Mouse (Mus musculus): ENCODE results near the gene Dnal1. TPM values are rescaled to one million over a fixed set of nuclear protein-coding genes. Genes with fewer than 3 reads are reported as not detected.

The Dnal1 gene
- polyA plus RNA-seq, 1 experiment from 2014 or later: 6.7 TPM

DNA sequence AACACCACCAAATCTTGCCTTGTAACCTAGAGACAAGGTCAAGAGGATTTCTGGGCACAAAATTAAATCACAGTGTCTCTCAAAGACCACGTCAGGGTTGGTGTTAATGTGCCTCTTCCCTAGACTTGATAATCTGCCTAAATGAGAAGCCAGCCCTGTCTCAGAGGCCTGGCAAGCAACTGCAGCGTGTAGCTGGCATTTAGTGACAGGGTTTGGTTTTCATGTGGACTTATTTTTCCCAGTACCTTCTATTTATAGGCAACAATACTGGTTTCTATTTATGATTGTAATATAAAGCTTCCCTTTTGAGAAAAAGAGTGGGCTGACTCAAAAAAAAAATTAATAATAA is 41.3 kb downstream of the Dnal1 start:
- WGBS: 88% methylated on average over 2 of the region's 2 CpGs
- Histone ChIP-seq H3K27ac (replicated peaks) (no peak overlapping the region), H3K4me1 (no peaks in the 10 kb centered on the region), H3K36me3 (replicated peaks) (peaks cover 98% of the 10 kb centered on the region), H3K4me3 (no peak overlapping the region), H3K9me3 (no peaks in the 10 kb centered on the region), H3K27me3 (replicated peaks; ENCODE audit: low read depth, poor library complexity, severe bottlenecking) (no peaks in the 10 kb centered on the region)
- DNase-seq (ENCODE audit: low spot score): no peak

DNA sequence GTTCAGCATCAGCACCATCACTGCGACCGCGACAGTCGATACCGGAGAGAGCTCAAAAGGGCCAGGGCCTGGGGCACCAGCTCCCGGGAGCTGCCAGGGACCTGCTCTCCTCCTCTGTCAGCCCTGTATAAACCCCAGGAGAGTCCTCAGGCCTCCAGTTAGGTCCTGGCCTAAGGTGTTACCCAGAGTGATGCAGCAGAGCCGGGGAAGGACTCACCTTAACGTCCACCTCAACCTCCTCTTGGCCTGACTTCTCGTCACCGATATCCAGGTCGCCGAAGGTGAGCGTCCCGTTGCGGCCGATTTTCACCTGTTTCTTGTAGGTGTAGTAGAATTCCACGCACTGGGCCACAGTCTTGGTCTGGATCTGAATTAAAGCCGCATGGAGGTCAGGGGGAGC is 42.0 kb downstream of the Dnal1 start:
- no peaks in the 10 kb centered on the region for H3K9me3 ChIP-seq
- H3K27me3 ChIP-seq (replicated peaks; ENCODE audit: low read depth, poor library complexity, severe bottlenecking): no peaks in the 10 kb centered on the region
- peaks cover 98% of the 10 kb centered on the region for H3K36me3 ChIP-seq (replicated peaks)
- no peak overlapping the region for H3K4me3 ChIP-seq
- WGBS: 91% methylated on average over 18 of the region's 18 CpGs
- H3K4me1 ChIP-seq: no peaks in the 10 kb centered on the region
- no peak overlapping the region for H3K27ac ChIP-seq (replicated peaks)
- no peak for DNase-seq (ENCODE audit: low spot score)

DNA sequence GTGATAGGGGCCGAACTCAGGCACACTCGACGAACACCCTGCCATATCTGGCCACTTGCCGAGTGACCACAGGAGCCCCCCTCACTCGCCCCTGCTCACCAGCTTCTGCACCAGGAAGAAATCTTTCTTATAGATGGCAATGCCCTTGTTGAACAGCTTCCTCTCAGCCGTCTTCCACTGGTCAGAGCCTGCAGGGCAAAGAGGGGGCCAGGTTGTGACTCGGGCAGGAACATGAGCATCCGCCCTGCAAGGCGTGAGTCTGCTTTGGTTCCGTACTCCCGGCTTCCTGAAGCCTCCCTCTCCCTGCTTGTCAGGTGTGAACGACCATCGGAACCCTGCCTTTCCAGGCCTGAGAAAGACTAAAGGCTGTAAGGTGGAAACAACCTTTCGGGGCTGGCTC is 44.0 kb downstream of the Dnal1 start:
- H3K4me3 ChIP-seq: no peak overlapping the region
- no peaks in the 10 kb centered on the region for H3K27me3 ChIP-seq (replicated peaks; ENCODE audit: low read depth, poor library complexity, severe bottlenecking)
- no peak for DNase-seq (ENCODE audit: low spot score)
- H3K36me3 ChIP-seq (replicated peaks): peaks cover 97% of the 10 kb centered on the region
- no peaks in the 10 kb centered on the region for H3K9me3 ChIP-seq
- no peak overlapping the region for H3K27ac ChIP-seq (replicated peaks)
- whole genome bisulfite sequencing: 92% methylated on average over 14 of the region's 14 CpGs
- peaks cover 3% of the 10 kb centered on the region; the same call in 1 of the 2 replicates for H3K4me1 ChIP-seq

DNA sequence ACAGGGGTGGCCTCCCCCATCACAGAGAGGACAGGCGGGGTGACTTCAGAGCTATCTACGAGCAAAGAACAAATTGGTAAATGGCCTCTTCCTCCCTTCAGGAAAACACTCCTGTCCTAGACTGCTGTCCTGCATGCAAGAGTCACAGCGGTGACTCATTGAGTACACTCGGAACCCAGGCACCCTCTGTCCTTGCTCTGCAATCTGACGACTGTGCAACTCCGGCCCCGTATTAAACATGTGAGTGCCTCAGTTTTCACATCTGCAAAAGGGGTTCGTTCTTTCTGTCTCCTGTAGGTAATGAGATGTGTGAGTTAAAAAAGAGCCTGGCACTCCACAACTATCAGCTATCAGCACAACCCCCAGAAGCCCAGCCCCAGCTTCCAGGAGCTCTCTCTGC is 46.3 kb downstream of the Dnal1 start:
- Histone ChIP-seq H3K4me1 (peaks cover 8% of the 10 kb centered on the region), H3K27me3 (replicated peaks; ENCODE audit: low read depth, poor library complexity, severe bottlenecking) (no peaks in the 10 kb centered on the region), H3K27ac (replicated peaks) (no peak overlapping the region), H3K36me3 (replicated peaks) (peaks cover 96% of the 10 kb centered on the region), H3K4me3 (no peak overlapping the region), H3K9me3 (no peaks in the 10 kb centered on the region)
- DNase-seq (ENCODE audit: low spot score): no peak
- WGBS: 97% methylated on average over 8 of the region's 8 CpGs

DNA sequence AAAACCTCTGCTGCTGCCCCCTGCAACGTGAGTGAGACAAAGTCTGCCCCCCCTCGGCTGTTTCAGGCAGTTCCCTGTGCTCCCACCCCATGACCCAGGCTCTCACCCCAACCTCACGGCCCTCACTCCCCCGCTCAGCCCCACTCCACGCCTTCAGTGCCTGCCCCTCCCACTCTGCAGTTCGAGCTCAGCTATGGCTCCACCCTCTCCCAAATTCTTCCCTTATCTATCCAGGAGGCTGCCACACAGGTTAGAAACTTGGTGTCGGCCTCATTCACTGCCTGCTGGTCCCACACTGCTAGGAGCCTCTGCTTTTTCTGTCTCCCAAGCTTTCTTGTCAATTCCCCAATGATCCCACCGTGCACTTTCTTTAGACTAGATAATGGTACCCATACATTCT is 47.0 kb downstream of the Dnal1 start:
- WGBS: 81% methylated on average over 8 of the region's 8 CpGs
- no peak for DNase-seq (ENCODE audit: low spot score)
- H3K27me3 ChIP-seq (replicated peaks; ENCODE audit: low read depth, poor library complexity, severe bottlenecking): no peaks in the 10 kb centered on the region
- H3K27ac ChIP-seq (replicated peaks): no peak overlapping the region
- H3K36me3 ChIP-seq (replicated peaks): peaks cover 90% of the 10 kb centered on the region
- H3K9me3 ChIP-seq: no peaks in the 10 kb centered on the region
- peaks cover 15% of the 10 kb centered on the region for H3K4me1 ChIP-seq
- H3K4me3 ChIP-seq: no peak overlapping the region

DNA sequence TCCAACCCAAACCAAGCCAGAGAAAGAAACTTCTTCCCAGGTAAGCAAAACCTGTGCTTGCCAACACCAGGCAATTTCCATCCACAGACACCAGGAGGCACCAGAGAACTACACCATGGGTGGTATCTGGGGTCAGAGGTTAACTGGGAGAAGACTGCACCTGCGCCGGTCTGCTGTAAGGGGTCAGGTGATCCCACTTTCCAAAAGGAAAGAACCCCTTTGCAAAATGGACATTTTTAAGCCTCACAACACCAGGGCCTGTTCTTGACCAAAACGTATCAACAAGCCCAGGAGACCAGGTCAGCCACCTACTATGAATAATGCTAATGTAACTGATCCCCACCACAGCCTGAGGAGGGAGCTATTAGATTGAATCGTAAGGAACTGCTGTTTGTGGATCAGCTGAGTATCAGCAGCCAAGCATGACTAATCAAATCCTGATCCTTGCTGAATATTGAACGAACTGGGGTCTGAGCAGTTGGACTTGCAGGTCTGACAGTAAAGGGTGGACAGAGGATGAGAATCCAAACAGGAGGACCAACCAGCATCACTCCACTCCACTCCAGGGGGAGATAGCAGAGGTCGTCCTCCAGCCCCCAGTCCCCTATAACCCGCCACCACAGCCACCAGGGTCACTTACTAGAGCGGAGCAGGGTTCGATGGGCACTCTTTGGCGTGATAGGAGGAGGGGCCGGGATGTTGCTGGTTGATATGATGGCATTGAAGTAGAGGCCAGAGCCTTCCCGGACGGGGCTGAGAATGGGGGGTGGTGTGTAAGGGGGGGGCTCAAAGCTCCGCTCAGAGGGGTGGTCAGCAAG is 47.7 kb downstream of the Dnal1 start:
- no peaks in the 10 kb centered on the region for H3K9me3 ChIP-seq
- H3K4me3 ChIP-seq: no peak overlapping the region
- no peaks in the 10 kb centered on the region for H3K27me3 ChIP-seq (replicated peaks; ENCODE audit: low read depth, poor library complexity, severe bottlenecking)
- no peak overlapping the region for H3K27ac ChIP-seq (replicated peaks)
- peaks cover 22% of the 10 kb centered on the region for H3K4me1 ChIP-seq
- no peak for DNase-seq (ENCODE audit: low spot score)
- H3K36me3 ChIP-seq (replicated peaks): peaks cover 83% of the 10 kb centered on the region
- 80% methylated on average over 14 of the region's 14 CpGs for WGBS

DNA sequence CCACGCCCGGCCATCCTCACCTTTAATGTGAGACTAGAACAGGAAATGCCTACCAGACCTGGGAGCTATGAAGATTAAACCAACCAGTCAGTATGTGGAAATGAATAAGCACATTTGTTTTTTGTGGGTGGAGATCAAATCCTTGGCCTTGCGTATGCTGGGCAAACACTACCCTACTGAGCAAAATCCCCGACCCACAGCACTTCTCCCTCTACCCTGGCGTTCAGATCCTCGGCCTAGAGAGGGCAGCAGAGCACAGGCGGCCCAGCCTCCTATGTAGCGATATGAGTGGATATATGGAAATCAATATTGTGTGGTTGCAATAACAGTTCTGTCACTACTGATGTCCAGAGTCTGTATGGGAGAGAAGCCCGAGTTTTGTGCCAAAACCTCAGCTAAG is 49.0 kb downstream of the Dnal1 start:
- no peak for DNase-seq (ENCODE audit: low spot score)

DNA sequence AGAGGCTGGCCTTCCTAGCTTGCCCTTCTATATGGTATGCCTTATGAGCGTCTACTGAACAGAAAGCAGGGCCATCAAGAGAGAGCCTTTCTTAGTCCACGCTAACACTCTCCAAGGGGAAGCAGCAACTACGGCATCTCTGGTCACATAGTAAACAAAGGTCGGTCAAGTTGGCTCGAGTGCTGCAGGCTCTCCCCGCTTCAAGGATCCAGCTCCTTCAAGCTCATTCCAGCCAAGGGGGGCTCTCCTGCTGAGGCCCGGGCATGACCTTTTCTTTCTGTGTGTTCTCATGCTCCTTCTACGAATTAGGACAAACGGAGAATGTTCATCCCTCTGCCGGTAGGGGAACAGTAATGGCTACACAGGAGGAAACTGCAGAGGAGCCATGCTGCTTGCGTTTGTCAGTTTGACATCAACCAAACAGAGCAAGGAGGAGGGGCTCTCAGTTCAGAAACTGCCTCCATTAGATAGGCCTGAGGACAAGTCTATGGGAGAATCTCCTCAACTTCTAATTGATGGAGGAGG is 49.5 kb downstream of the Dnal1 start:
- no peak for DNase-seq (ENCODE audit: low spot score)
- H3K4me1 ChIP-seq: peaks cover 24% of the 10 kb centered on the region
- no peak overlapping the region for H3K27ac ChIP-seq (replicated peaks)
- peaks cover 73% of the 10 kb centered on the region for H3K36me3 ChIP-seq (replicated peaks)
- H3K4me3 ChIP-seq: no peak overlapping the region
- no peaks in the 10 kb centered on the region for H3K9me3 ChIP-seq
- 89% methylated on average over 11 of the region's 11 CpGs for WGBS
- H3K27me3 ChIP-seq (replicated peaks; ENCODE audit: low read depth, poor library complexity, severe bottlenecking): no peaks in the 10 kb centered on the region

More for the DNA sequence above, 49.0 kb downstream of the Dnal1 start:
- 90% methylated on average over 9 of the region's 9 CpGs for WGBS
- no peaks in the 10 kb centered on the region for H3K9me3 ChIP-seq
- no peak overlapping the region for H3K4me3 ChIP-seq
- H3K27ac ChIP-seq (replicated peaks): no peak overlapping the region
- no peaks in the 10 kb centered on the region for H3K27me3 ChIP-seq (replicated peaks; ENCODE audit: low read depth, poor library complexity, severe bottlenecking)
- peaks cover 24% of the 10 kb centered on the region for H3K4me1 ChIP-seq
- peaks cover 74% of the 10 kb centered on the region for H3K36me3 ChIP-seq (replicated peaks)

DNA sequence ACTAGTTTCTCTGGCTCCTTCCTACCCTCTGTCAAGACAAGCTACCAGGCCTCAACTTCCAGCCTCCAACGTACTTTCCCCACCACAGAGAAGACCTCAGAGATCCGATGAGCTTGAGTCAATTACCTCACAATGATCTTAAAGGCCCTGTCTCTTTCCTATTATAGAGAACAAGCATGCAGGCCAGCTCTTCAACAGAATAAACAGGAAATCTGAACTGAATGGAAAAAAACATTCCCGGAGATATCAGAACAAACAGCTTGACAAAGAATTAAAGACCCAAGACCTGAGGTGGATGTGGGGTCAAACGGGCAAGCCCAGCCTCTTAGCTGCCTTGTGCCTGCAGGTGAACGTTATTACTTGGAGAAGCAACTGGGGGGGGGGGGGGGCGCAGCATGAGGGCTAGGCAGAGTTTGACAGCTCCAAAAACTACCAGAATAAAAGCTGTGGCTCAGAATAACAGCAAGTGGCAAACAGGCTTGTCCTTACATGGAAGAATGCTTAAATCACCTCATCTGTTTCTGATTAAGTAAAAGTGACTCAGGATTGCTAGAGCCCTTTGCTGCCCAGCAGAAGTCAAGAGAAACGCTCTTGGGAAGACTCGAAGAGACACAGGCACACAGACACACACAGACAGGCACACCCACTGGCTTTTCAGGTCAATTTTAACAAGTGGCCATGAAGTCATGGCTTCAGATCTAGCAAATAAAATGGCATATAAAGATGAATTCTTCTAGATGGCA is 51.6 kb downstream of the Dnal1 start:
- H3K9me3 ChIP-seq: no peaks in the 10 kb centered on the region
- no peak overlapping the region for H3K4me3 ChIP-seq
- no peaks in the 10 kb centered on the region for H3K27me3 ChIP-seq (replicated peaks; ENCODE audit: low read depth, poor library complexity, severe bottlenecking)
- no peak for DNase-seq (ENCODE audit: low spot score)
- H3K36me3 ChIP-seq (replicated peaks): peaks cover 70% of the 10 kb centered on the region
- H3K27ac ChIP-seq (replicated peaks): 0 out of 2 replicates have a peak overlapping the region, but pooled peaks have one; percentile 30
- 42% methylated on average over 8 of the region's 8 CpGs for WGBS
- H3K4me1 ChIP-seq: peaks cover 24% of the 10 kb centered on the region

DNA sequence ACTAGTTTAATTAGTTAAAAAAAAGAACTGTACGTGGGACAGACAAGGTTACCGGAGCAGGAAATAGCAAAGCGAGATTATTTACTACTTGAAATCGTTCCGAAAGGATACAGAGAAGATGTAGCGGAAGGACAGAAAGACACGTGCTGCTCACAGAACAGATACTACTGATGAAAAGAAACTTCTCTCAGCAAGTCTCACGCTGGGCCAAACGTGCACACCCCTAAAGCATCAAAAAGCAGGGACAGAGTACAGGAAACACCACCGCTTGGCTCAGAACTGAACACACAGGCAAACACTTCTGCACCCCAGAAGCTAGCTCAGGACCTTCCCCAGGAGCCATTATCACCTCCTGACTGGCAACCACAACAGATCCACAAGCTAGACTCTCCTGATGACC is 56.4 kb downstream of the Dnal1 start:
- H3K9me3 ChIP-seq: no peaks in the 10 kb centered on the region
- H3K36me3 ChIP-seq (replicated peaks): peaks cover 63% of the 10 kb centered on the region
- DNase-seq (ENCODE audit: low spot score): no peak
- WGBS: 92% methylated on average over 10 of the region's 10 CpGs
- H3K27ac ChIP-seq (replicated peaks): no peak overlapping the region
- peaks cover 36% of the 10 kb centered on the region for H3K4me1 ChIP-seq
- no peaks in the 10 kb centered on the region for H3K27me3 ChIP-seq (replicated peaks; ENCODE audit: low read depth, poor library complexity, severe bottlenecking)
- H3K4me3 ChIP-seq: no peak overlapping the region

DNA sequence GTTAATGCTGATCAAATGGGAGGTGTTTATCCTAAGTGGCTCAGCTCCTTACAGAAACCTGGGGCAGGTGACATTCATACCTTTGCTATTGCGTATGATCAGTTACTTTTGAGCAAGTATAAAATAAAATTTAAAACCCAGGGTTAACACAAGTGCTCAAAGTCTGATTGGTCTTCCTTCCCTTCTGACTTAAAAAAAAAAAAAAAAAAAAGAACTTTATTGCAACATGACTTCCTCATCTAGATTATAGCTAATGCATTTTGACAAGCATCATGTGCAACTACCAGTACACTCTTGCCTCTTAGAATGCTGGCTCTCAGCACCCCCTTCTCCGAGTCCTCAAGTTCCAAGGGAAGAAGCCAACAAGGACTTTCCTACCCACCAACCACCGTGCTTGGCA is 58.0 kb downstream of the Dnal1 start:
- H3K27me3 ChIP-seq (replicated peaks; ENCODE audit: low read depth, poor library complexity, severe bottlenecking): no peaks in the 10 kb centered on the region

DNA sequence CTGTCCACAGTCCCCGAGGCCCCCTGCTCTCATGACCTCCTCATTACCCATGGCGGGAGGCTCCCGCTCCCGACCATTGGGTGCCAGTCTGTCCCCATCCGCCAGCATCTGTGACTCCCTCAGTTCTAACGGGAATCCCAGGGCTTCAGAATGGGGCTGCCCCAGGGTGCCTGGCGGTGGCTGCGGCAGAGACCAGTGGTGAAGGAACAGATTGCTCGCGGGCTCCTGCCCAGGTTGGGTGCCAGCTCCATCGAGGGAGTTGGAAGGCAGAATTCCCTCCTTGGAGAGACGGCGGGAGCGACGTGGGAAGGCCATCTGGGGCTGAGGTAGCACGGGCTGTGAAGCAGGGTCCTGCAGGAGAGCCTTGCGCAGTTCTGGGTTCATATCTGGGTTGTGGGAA is 58.7 kb downstream of the Dnal1 start:
- Histone ChIP-seq H3K36me3 (replicated peaks) (peaks cover 59% of the 10 kb centered on the region), H3K27ac (replicated peaks) (no peak overlapping the region), H3K4me3 (no peak overlapping the region), H3K9me3 (no peaks in the 10 kb centered on the region), H3K4me1 (peaks cover 44% of the 10 kb centered on the region), H3K27me3 (replicated peaks; ENCODE audit: low read depth, poor library complexity, severe bottlenecking) (no peaks in the 10 kb centered on the region)
- no peak for DNase-seq (ENCODE audit: low spot score)
- 93% methylated on average over 17 of the region's 17 CpGs for WGBS

More for the DNA sequence above, 58.0 kb downstream of the Dnal1 start:
- H3K36me3 ChIP-seq (replicated peaks): peaks cover 59% of the 10 kb centered on the region
- H3K4me3 ChIP-seq: no peak overlapping the region
- no peak overlapping the region for H3K27ac ChIP-seq (replicated peaks)
- no peaks in the 10 kb centered on the region for H3K9me3 ChIP-seq
- no peak for DNase-seq (ENCODE audit: low spot score)
- WGBS: 91% methylated on average over 3 of the region's 3 CpGs
- peaks cover 38% of the 10 kb centered on the region for H3K4me1 ChIP-seq

Measured in embryonic facial prominence, embryonic 10.5 days (tissue).